Mouse (Mus musculus) urinary bladder, postnatal 4 days (tissue): ENCODE measurements around the gene Dnajb2.

Experiments
- DNase-seq, 2 experiments: peaks; one replicate each; pipeline ENCODE4 v3.0.0; 2021 to 2022; ENCODE audit warnings: low spot score in 2 of 2

Gene Dnajb2

DNA sequence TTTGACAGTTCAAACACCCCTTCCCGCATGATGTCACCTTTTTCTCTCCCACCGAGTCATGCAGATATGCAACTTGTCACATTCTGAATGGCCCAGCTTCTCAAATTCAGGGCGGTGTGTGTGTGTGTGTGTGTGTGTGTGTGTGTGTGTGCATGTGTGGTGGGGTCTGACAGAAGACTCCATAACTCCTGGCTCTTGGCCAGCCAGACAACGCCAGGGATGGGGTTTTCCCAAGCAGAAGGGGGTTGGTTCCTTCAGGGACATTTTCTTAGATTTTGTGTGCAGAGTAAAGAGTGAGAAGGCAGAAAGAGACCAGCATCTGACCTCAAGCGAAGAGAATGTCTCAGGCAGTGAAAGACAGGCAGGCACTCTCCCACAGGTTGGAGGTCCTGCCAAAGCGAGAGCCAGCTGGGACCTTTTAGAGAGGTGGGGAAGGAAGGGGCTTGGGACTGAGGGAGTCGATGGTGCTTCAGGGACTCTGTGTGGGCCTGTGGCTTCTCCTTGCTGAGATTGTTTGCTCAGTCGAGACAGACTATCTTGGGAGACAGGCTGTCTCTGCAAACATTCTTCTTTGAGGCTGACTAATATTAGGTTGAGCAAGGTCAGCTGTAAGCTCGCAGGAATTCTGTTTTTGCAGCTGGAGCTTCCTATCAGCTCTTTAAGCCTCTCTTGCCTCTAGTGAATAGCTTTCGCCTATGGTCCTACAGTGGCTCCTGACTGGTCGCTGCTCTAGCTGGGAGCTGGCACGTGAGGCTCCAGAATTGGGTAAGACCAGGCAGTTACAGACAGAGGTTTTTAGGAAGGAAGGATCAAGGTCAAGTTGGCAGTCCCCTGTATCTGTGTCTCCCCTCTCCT is 56.5 kb downstream of the Dnajb2 start:
- no peak for DNase-seq

DNA sequence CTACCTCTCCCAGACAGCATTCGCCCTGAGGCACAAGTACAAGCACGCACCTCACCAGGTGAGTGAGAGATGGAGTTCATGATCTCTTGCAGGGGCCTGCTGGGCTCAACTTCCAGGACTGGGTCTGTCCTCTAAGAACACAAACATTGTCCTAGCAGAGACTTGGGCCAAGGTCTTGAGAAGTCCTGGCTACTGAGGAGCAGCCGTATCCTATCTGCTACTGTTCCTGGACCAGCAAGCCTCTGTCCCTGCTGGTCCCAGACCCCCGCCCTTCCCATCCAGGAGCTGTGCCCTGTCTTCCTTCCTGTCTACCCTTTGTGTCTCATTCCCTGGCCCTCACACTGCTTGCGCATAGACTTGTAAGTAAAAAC is 57.1 kb downstream of the Dnajb2 start:
- DNase-seq: no peak

DNA sequence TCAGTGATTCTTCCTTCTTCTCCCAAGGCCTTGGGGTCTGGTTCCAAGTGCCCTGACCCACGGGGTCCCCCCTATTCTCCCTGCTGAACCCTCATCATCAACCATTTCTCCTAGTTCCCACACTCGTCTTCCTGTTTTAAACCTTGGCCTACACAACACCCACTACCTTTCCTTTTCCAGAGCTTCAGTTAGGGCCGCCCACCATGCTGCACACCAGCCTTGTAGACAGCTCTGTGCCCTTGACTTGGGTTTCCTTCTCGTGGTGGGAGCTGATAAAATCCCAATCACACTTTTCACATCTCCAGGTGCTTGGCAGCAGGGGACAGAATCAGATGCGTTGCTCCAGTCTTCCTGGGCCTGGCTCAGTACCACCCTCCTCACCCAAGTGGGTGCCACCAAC is 58.1 kb downstream of the Dnajb2 start:
- DNase-seq: no peak
